Mouse (Mus musculus) ES-Bruce4 (cell line): ENCODE data around the gene Traf5.

Experiments
- CTCF ChIP-seq: IDR thresholded peaks from one replicate; pipeline ENCODE4 v1.8.1; 2011; ENCODE audit warnings: low read depth, low read length
- EP300 ChIP-seq: IDR thresholded peaks from 2 replicates; pipeline ENCODE4 v1.6.1; 2011; ENCODE audit warnings: low read depth, low read length; ENCODE audit not compliant: insufficient read depth
- POLR2A ChIP-seq: IDR thresholded peaks from one replicate; pipeline ENCODE4 v1.8.1; 2011; ENCODE audit warnings: low read length; ENCODE audit not compliant: insufficient read depth

- no peak for TF ChIP-seq POLR2A
- TF ChIP-seq CTCF = no peak
- no peak for TF ChIP-seq EP300
These were observed 102.4 kb downstream of the Traf5 start for GRCm38 (mm10) chr1:191989994-191990393.
